Mouse (Mus musculus): ENCODE measurements around the gene Clip2. TPM values are rescaled to one million over a fixed set of nuclear protein-coding genes. Genes with fewer than 3 reads are reported as not detected.

The Clip2 gene
- polyA plus RNA-seq (2014; fragmentation: Illumina TruSeq; extraction: RNeasy Lipid Tissue Mini Kit (QIAGEN cat#74804); ENCODE audit: low read depth, low replicate concordance), result 11.2 TPM

GRCm38 (mm10) chr5:134552110-134552972 is at the start of gene Clip2:
Clip2 (minus strand) TSS chr5:134552434.

GRCm38 (mm10) chr5:134581146-134581545 is 28.9 kb upstream of the Clip2 start, which contains the start of gene Rfc2:
Rfc2 (plus strand) TSS chr5:134581366.

GRCm38 (mm10) chr5:134560071-134560449 is 7.8 kb upstream of the Clip2 start, which contains the start of gene Syna:
Syna (minus strand) TSS chr5:134560171.

GRCm38 (mm10) chr5:134456503-134456962 is 95.7 kb downstream of the Clip2 start, which contains the start of gene Gtf2ird1:
Gtf2ird1 (minus strand) TSS chr5:134456716.

Other genes starting within 250 kb of the Clip2 start
- 121 TPM for gene Gtf2i, start 237.7 kb downstream of the Clip2 start, polyA plus RNA-seq (2014; fragmentation: Illumina TruSeq; extraction: RNeasy Lipid Tissue Mini Kit (QIAGEN cat#74804); ENCODE audit: low read depth, low replicate concordance)
- 65.2 TPM for gene Gtf2ird1, start 95.7 kb downstream of the Clip2 start, polyA plus RNA-seq (2014; fragmentation: Illumina TruSeq; extraction: RNeasy Lipid Tissue Mini Kit (QIAGEN cat#74804); ENCODE audit: low read depth, low replicate concordance)
- 1.6 TPM for gene Syna, start 7.7 kb upstream of the Clip2 start, polyA plus RNA-seq (2014; fragmentation: Illumina TruSeq; extraction: RNeasy Lipid Tissue Mini Kit (QIAGEN cat#74804); ENCODE audit: low read depth, low replicate concordance)
- 63.9 TPM for gene Rfc2, start 28.9 kb upstream of the Clip2 start, polyA plus RNA-seq (2014; fragmentation: Illumina TruSeq; extraction: RNeasy Lipid Tissue Mini Kit (QIAGEN cat#74804); ENCODE audit: low read depth, low replicate concordance)
- 6.7 TPM for gene Lat2, start 62.6 kb upstream of the Clip2 start, polyA plus RNA-seq (2014; fragmentation: Illumina TruSeq; extraction: RNeasy Lipid Tissue Mini Kit (QIAGEN cat#74804); ENCODE audit: low read depth, low replicate concordance)
- gene Eif4h, start 87.1 kb upstream of the Clip2 start, polyA plus RNA-seq (2014; fragmentation: Illumina TruSeq; extraction: RNeasy Lipid Tissue Mini Kit (QIAGEN cat#74804); ENCODE audit: low read depth, low replicate concordance), result 186 TPM
- gene Limk1, start 136.2 kb upstream of the Clip2 start, polyA plus RNA-seq (2014; fragmentation: Illumina TruSeq; extraction: RNeasy Lipid Tissue Mini Kit (QIAGEN cat#74804); ENCODE audit: low read depth, low replicate concordance), result 8.1 TPM
- gene Eln, start 194.9 kb upstream of the Clip2 start, polyA plus RNA-seq (2014; fragmentation: Illumina TruSeq; extraction: RNeasy Lipid Tissue Mini Kit (QIAGEN cat#74804); ENCODE audit: low read depth, low replicate concordance), result 68.2 TPM